Mouse (Mus musculus) bone marrow, adult 2 months (tissue): Measurements from ENCODE around the gene Tbck.

Source experiments
- CTCF ChIP-seq: fragments of 200-500 bp; IDR thresholded peaks from 2 replicates; pipeline ENCODE4 v1.5.1; 2011; ENCODE audit warnings: low read length, control low read depth; ENCODE audit not compliant: control insufficient read depth, insufficient read depth
- POLR2A ChIP-seq: fragments of 200-500 bp; IDR thresholded peaks from 2 replicates; pipeline ENCODE4 v1.6.1; 2011; ENCODE audit warnings: low read depth, mild to moderate bottlenecking, control low read depth, low read length, borderline replicate concordance; ENCODE audit not compliant: control insufficient read depth

DNA sequence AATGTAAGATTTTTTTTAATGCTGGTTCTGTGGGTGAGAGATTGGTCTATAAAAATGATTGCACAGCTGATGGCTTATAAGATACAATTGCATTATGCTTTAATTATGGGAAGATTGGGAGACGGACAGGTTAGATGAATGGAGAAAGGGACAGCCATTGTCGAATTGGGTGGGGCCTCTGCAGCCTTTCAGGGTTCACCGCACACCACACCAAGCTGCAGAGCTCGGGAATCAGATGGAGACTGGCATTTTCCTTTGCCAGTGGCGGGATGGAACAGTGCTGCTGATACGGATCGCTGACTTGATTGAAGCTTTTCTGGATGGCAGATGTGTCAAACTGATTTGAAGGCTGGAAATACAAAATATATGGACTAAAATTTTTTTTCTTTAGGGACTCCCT lies 88.1 kb downstream of the Tbck start:
- TF ChIP-seq CTCF (no peak), POLR2A (no peak)
